Mouse (Mus musculus) C2C12 (cell line): ENCODE measurements around the gene Pole3.

Source experiments
- CTCF ChIP-seq: IDR thresholded peaks from one replicate; pipeline ENCODE4 v1.5.1; 2011; ENCODE audit not compliant: control insufficient read depth, insufficient read depth, insufficient read length
- MAX ChIP-seq: IDR thresholded peaks from one replicate; pipeline ENCODE4 v1.6.1; 2011; ENCODE audit warnings: mild to moderate bottlenecking, control low read depth
- MYOD1 ChIP-seq: IDR thresholded peaks from one replicate; pipeline ENCODE4 v1.6.1; 2011; ENCODE audit warnings: low read depth; ENCODE audit not compliant: control insufficient read depth, insufficient read length
- USF1 ChIP-seq: IDR thresholded peaks from one replicate; pipeline ENCODE4 v1.6.1; 2011; ENCODE audit warnings: low read depth, mild to moderate bottlenecking, control low read depth, moderate library complexity

DNA sequence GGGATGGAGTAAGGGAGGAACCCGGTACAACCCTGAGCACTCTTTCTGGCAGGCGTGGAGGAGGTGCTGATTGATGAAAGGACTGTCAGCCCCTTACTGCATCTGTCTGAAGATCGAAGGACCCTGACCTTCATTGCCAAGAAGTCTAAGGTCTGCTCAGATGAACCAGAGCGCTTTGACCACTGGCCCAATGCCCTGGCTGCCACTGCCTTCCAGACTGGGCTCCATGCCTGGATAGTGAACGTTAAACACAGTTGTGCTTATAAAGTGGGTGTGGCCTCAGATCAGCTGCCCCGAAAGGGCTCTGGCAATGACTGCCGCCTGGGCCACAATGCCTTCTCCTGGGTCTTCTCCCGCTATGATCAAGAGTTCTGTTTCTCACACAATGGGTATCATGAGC, 28.9 kb downstream of the Pole3 start:
- TF ChIP-seq CTCF (no peak), MYOD1 (no peak), USF1 (no peak), MAX (no peak)
